Mouse (Mus musculus): ENCODE measurements around the gene Rasl11b. TPM values are rescaled to one million over a fixed set of nuclear protein-coding genes. Genes with fewer than 3 reads are reported as not detected.

Rasl11b gene
- polyA plus RNA-seq, 1 experiment from 2014 or later: 107 TPM

DNA sequence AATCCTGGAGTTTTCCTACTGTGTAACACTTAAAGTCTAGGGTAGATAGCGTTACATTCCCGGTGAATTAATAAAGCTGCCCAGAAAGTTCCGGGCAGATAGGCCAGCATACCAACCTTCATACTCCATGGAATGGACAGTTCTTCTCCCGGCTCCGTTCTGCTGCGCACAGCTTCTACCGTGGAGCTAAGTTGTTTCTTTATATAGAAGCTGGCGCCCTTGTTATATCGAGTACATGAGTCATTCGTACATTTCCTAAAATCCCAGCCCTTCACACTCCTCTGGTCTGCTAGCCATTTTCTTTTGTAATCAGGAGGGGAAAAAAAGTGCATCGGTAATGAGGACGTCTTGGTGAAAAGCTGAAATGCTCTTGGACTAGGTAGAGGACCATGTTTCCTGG lies 7.0 kb upstream of the Rasl11b start:
- peaks cover 49% of the 10 kb centered on the region for H3K4me1 ChIP-seq (replicated peaks)
- H3K27me3 ChIP-seq (replicated peaks): no peaks in the 10 kb centered on the region
- peak overlapping the region; percentile 70 for H3K27ac ChIP-seq (ENCODE audit: poor library complexity, severe bottlenecking)
- H3K36me3 ChIP-seq: no peaks in the 10 kb centered on the region
- ATAC-seq (ENCODE audit: insufficient number of reproducible peaks, low FRiP score): no peak
- WGBS: 39% methylated on average over 12 of the region's 12 CpGs
- H3K9ac ChIP-seq: no peak overlapping the region
- no peaks in the 10 kb centered on the region for H3K9me3 ChIP-seq (replicated peaks)
- peak overlapping the region; percentile 12; the same call in 1 of the 2 replicates for H3K4me2 ChIP-seq
- no peak overlapping the region for H3K4me3 ChIP-seq

DNA sequence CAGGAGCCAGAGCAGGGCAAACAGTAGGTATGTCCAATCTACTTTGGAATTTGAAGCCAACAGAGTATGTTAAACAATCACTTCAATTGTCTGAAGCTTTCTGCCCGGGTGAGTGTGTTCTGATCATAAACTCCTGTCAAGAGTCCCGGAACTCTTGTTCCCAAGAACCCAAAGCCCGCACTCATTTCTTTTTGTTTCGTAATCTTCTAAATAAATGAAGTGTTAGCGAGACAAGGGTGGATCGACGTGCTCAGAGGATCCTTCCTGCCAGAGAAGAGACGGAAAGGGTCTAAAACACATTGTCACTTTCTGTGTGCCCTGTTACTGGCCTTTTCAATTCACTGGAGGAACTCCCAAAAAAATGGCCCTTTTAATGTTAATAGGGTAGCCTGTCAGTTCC lies 6.2 kb upstream of the Rasl11b start:
- no peak for ATAC-seq (ENCODE audit: insufficient number of reproducible peaks, low FRiP score)

DNA sequence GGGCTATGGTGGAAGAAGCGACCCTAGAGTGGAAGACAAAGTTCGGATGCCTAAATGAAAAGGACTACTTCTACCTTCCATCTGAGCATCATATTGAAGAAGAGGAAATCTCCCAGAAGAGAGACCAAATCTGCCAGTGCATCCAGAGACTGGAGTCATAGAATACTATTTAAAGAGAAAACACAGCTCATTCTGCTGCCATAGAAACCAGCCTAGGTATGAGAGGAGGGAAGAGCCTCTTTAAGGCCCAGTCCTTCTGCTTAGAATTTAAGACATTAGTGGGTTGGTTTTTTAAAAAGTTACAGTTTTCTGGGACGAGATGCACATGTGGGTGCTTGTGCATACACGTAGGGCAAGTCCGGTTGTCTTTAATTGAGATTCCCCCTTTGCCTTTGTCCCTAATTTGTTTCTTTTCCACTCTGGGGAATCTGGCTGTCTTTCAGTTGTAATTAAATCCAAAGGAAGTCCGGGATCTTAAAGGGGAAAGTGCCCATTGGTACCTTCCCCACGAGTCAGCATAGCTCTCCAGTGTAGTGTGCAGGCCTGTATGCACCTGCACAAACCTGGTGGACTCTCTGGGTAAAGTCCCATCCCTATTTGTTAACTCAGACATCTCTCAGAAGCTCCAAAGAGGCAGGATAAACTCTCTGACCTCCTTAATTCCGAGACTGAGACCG lies 5.5 kb upstream of the Rasl11b start:
- H3K9me3 ChIP-seq (replicated peaks): no peaks in the 10 kb centered on the region
- H3K27ac ChIP-seq (ENCODE audit: poor library complexity, severe bottlenecking): peak overlapping the region; percentile 31; the same call in 1 of the 2 replicates
- H3K4me3 ChIP-seq: no peak overlapping the region
- peak overlapping the region; percentile 41; the same call in 1 of the 2 replicates for H3K9ac ChIP-seq
- no peaks in the 10 kb centered on the region for H3K36me3 ChIP-seq
- H3K27me3 ChIP-seq (replicated peaks): no peaks in the 10 kb centered on the region
- H3K4me1 ChIP-seq (replicated peaks): peaks cover 46% of the 10 kb centered on the region
- no peak for ATAC-seq (ENCODE audit: insufficient number of reproducible peaks, low FRiP score)
- 69% methylated on average over 9 of the region's 9 CpGs for WGBS
- H3K4me2 ChIP-seq: 0 out of 2 replicates have a peak overlapping the region, but pooled peaks have one; percentile 3

More for the DNA sequence above, 6.2 kb upstream of the Rasl11b start:
- Histone ChIP-seq H3K9me3 (replicated peaks) (no peaks in the 10 kb centered on the region), H3K27ac (ENCODE audit: poor library complexity, severe bottlenecking) (peak overlapping the region; percentile 70; the same call in 1 of the 2 replicates), H3K4me2 (no peak overlapping the region), H3K27me3 (replicated peaks) (no peaks in the 10 kb centered on the region), H3K9ac (no peak overlapping the region), H3K36me3 (no peaks in the 10 kb centered on the region), H3K4me3 (no peak overlapping the region), H3K4me1 (replicated peaks) (peaks cover 46% of the 10 kb centered on the region)
- 73% methylated on average over 8 of the region's 8 CpGs for WGBS

DNA sequence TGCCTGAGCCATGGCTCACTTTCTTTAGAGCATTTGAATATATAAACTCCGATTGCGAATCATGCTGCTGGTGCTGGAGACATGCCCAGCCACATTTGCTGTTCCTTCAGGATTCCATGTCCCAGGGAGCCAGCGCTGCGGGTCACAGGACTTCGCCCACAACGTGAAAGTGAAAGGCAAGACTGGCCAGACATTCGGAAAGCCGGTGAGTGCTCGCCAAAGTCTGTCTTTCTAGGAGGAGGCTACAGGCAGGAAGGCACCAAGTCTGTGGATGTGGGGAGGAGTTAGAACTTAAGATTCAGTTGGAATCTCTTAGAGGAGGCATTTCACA lies 5.0 kb upstream of the Rasl11b start:
- Histone ChIP-seq H3K27ac (ENCODE audit: poor library complexity, severe bottlenecking) (peak overlapping the region; percentile 31; the same call in 1 of the 2 replicates), H3K4me3 (no peak overlapping the region), H3K4me1 (replicated peaks) (peaks cover 41% of the 10 kb centered on the region), H3K9me3 (replicated peaks) (no peaks in the 10 kb centered on the region), H3K36me3 (no peaks in the 10 kb centered on the region), H3K27me3 (replicated peaks) (no peaks in the 10 kb centered on the region), H3K4me2 (0 out of 2 replicates have a peak overlapping the region, but pooled peaks have one; percentile 3), H3K9ac (peak overlapping the region; percentile 41; the same call in 1 of the 2 replicates)
- no peak for ATAC-seq (ENCODE audit: insufficient number of reproducible peaks, low FRiP score)
- WGBS: 54% methylated on average over 9 of the region's 9 CpGs

DNA sequence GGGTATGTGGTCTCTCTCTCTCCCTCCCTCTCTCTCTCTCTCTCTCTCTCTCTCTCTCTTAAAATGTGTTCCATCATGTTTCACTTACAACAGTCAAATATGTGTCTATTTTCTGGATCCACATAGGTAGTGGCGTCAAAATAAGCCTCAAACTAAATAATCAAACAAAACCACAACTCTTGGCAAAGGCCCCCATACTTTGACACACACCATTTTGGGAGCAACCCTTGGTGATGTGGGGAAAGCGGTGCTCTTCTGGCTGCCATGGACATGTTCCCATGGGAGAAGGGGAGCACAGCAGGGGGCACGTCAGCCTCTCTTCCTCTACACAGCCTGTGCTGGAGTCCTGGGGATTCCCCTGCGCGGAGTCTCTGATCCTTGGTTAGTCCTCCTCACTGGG lies 4.2 kb upstream of the Rasl11b start:
- Histone ChIP-seq H3K9ac (no peak overlapping the region), H3K27ac (ENCODE audit: poor library complexity, severe bottlenecking) (no peak overlapping the region), H3K27me3 (replicated peaks) (no peaks in the 10 kb centered on the region), H3K4me1 (replicated peaks) (peaks cover 35% of the 10 kb centered on the region), H3K9me3 (replicated peaks) (no peaks in the 10 kb centered on the region), H3K4me3 (no peak overlapping the region), H3K36me3 (no peaks in the 10 kb centered on the region), H3K4me2 (no peak overlapping the region)
- WGBS: 81% methylated on average over 5 of the region's 5 CpGs
- ATAC-seq (ENCODE audit: insufficient number of reproducible peaks, low FRiP score): no peak

DNA sequence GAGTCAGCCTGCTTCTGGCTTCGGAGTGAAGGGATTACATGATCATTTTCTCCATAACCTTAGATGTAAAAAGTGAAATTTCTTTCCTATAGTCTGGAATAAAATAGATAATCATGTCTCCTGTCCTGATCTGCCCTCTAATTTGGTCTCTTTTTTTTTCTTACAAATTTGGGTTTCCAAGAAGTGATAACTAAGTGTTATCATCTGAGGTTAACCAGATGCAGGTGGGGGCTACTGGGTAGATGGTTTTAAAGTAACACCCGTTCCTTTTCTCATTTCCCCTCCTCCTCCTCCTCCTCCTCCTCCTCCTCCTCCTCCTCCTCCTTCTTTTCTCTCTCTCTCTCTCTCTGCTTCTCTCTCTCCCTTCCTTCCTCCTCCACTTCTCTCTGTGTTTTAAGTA lies 2.1 kb upstream of the Rasl11b start:
- 39% methylated on average over 2 of the region's 2 CpGs for WGBS
- no peaks in the 10 kb centered on the region for H3K9me3 ChIP-seq (replicated peaks)
- no peak overlapping the region for H3K27ac ChIP-seq (ENCODE audit: poor library complexity, severe bottlenecking)
- H3K4me2 ChIP-seq: no peak overlapping the region
- no peaks in the 10 kb centered on the region for H3K27me3 ChIP-seq (replicated peaks)
- H3K4me1 ChIP-seq (replicated peaks): peaks cover 39% of the 10 kb centered on the region
- no peak for ATAC-seq (ENCODE audit: insufficient number of reproducible peaks, low FRiP score)
- H3K9ac ChIP-seq: no peak overlapping the region
- no peak overlapping the region for H3K4me3 ChIP-seq
- peaks cover 10% of the 10 kb centered on the region for H3K36me3 ChIP-seq

DNA sequence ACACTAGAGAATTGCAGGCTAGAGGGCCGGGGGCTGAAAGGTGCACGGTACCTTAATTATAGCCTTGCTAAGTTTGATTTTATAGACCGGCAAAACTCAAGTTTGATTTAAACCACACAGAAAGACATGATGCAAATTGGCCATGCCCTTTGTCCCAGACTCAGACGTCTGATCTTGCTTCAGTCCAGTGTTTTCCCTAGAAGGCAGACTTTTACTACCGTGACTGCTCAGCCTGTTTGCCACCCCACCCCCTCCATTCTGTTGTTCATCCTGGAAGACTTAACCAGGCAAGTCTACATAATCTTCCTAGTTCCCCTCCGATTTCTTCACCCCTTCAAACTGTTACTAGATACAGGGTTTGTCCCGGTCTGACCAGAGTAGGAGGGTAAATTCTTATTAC lies 1.5 kb upstream of the Rasl11b start:
- no peak for ATAC-seq (ENCODE audit: insufficient number of reproducible peaks, low FRiP score)
- no peaks in the 10 kb centered on the region for H3K9me3 ChIP-seq (replicated peaks)
- H3K36me3 ChIP-seq: peaks cover 17% of the 10 kb centered on the region
- no peak overlapping the region for H3K9ac ChIP-seq
- 53% methylated on average over 7 of the region's 7 CpGs for WGBS
- H3K4me2 ChIP-seq: peak overlapping the region; percentile 87
- peaks cover 39% of the 10 kb centered on the region for H3K4me1 ChIP-seq (replicated peaks)
- no peaks in the 10 kb centered on the region for H3K27me3 ChIP-seq (replicated peaks)
- H3K27ac ChIP-seq (ENCODE audit: poor library complexity, severe bottlenecking): peak overlapping the region; percentile 14; the same call in 1 of the 2 replicates
- H3K4me3 ChIP-seq: no peak overlapping the region

DNA sequence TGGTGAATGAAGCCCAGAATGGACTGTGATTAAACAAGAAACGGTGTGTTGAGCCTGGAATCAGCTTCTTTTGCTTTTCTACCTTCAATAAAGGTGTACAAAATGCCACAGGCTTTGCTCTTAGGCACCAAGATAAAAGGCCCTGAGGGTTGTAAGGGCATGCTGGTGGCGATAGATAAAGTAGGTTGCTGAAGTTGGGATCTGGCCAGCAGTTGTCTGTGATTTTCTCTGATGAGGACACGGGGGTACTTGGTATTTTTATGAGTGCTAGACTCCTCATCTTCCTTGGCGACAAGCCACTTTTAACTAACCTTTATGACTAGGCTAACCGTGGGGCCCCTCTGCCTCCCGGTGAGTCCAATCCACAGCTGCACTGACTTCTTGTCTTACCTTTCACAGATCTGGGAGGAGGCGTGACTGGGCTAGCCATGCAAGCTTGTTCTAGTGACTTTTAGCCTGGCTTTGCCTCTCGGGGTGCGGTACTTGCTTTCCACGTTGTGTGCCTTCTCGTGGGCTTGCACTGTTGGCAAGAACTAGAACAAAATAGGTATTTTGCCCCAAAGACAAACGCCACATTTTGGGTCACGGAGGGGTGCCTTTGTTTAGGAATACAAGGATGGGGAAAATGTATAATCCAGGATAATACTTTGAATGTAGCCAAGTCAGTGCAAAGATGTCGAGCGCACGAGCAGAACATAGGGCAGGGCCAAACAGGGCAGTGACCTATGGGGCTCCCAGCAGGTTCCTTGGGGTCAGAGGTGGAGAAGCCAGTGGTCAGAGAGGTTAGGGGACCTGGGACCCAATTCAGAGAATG lies 852 bp upstream of the Rasl11b start:
- Histone ChIP-seq H3K4me3 (peak overlapping the region; percentile 84), H3K4me1 (replicated peaks) (peaks cover 43% of the 10 kb centered on the region), H3K36me3 (peaks cover 23% of the 10 kb centered on the region), H3K27me3 (replicated peaks) (no peaks in the 10 kb centered on the region), H3K4me2 (peak overlapping the region; percentile 87), H3K27ac (ENCODE audit: poor library complexity, severe bottlenecking) (peak overlapping the region; percentile 27), H3K9me3 (replicated peaks) (no peaks in the 10 kb centered on the region), H3K9ac (peak overlapping the region; percentile 84)
- ATAC-seq (ENCODE audit: insufficient number of reproducible peaks, low FRiP score): 0 out of 2 replicates have a peak, but pooled peaks have one; percentile 3
- WGBS: 25% methylated on average over 16 of the region's 16 CpGs

DNA sequence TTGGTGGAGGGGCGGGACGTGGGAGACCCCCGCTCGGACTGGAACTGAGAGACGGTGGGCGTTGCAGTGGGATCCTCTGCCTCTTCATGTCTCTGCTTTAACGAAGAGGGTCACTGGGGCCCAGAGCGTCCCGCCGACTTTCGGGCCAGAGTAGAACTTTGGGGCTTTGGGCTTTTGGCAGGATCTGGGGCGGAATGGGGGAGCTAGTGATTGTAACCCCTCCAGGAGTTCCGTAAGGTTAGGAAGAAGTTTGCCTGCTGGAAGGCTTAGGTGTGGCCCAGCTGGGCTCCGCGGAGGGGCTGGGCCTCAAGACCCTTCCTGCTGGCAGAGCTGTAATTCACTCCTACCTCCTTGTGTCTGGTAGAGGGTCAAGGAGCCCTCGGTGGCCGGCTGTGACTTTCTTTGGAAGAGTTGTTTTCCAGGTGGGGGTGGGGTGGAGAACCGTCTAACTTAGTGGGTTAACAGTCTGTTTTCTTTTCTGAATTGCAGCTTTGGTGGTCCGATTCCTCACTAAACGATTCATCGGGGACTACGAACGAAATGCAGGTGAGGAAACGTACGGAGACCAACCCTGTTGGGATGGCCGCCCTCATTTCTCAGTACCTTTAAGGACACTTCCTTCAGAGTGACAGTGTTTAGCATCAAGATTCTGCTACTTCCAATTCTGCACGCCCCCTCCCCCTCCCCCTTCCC lies 674 bp downstream of the Rasl11b start:
- Histone ChIP-seq H3K4me1 (replicated peaks) (peaks cover 51% of the 10 kb centered on the region), H3K27ac (ENCODE audit: poor library complexity, severe bottlenecking) (peak overlapping the region; percentile 91), H3K36me3 (peaks cover 34% of the 10 kb centered on the region), H3K9ac (peak overlapping the region; percentile 98), H3K27me3 (replicated peaks) (no peaks in the 10 kb centered on the region), H3K9me3 (replicated peaks) (no peaks in the 10 kb centered on the region), H3K4me3 (peak overlapping the region; percentile 84), H3K4me2 (peak overlapping the region; percentile 87)
- ATAC-seq (ENCODE audit: insufficient number of reproducible peaks, low FRiP score): peak; percentile 35; the same call in 1 of the 2 replicates
- under 1% methylated on average over 27 of the region's 27 CpGs for WGBS

DNA sequence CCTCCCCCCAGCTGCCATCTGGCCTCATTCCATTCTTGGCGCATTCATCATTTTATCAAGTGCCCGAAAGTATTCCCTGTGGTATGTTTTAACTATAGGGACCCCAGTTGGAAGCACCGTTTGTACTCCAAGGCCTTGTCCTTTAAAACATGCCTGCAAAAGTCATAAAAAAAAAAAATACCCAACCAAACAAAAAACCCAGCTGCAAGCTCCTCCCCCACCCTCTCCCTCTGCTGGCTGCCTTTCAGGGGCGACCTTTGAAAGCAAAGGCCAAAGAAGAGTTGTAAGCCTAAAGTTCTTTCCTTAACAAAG lies 1.2 kb downstream of the Rasl11b start:
- Histone ChIP-seq H3K4me1 (replicated peaks) (peaks cover 56% of the 10 kb centered on the region), H3K9me3 (replicated peaks) (no peaks in the 10 kb centered on the region), H3K27me3 (replicated peaks) (no peaks in the 10 kb centered on the region), H3K36me3 (peaks cover 34% of the 10 kb centered on the region), H3K9ac (peak overlapping the region; percentile 98), H3K4me3 (peak overlapping the region; percentile 84), H3K27ac (ENCODE audit: poor library complexity, severe bottlenecking) (peak overlapping the region; percentile 91), H3K4me2 (peak overlapping the region; percentile 87)
- no peak for ATAC-seq (ENCODE audit: insufficient number of reproducible peaks, low FRiP score)
- WGBS: 0% methylated on average over 4 of the region's 4 CpGs
